Mouse (Mus musculus): ENCODE results near the gene Blzf1.

DNA sequence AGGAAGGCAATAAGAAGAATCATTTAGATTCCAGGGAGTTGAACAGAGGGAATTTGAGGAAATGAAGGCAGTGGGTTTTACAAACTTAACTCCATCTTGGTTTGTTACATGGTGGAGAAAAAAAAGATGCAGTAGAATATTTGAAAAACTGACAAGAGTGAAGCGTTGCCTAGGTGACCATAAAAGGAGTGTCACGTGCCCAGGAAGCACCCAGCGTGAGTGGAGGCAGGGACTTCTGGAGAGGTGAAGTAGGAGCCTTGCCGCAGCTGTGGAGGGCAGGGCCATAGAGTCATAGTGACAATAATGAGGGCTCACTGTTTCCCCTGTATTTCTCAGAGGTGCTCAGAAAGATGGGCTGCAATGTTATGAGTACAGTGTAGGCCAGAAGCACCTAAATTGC lies 28.0 kb downstream of the Blzf1 start:
- TF ChIP-seq CTCF (IDR thresholded peaks at IDR 0.05; ENCODE audit: extremely low read depth, insufficient read depth, low read length): no peak
- TF ChIP-seq POLR2A (IDR thresholded peaks at IDR 0.05; ENCODE audit: extremely low read depth, insufficient read depth, low read length): no peak
